Comparison of ENCODE assay signal across 17 mouse cellular contexts in the genomic region with DNA sequence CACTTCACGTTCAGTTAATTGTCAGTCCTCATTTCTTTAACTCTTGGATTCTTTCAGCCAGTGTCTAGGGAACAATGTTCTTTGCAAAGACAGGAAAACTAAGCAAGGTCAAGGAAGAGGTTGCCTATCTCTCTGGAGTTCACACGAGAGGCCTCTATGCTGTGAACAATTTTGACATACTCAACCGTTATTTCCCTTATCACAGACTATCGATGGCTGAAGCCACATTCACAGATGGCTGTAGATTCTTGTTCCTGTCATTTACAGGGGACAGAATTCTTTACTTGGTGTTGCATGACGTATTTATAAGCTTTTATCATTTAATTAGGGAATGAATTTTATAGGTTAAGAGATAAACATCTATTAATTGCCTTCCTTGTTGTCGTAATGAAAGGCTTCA.
"Had no signal": no experiment of that assay in that cellular context is flagged by ENCODE, and none has a peak within 500 bp of the region (broad histone marks: within the 10 kb centered on the region; RNA-seq: fewer than 3 reads in every experiment).

No protein-coding gene starts in this region.

- H3K9me3 ChIP-seq: midbrain, embryonic 13.5 days; midbrain, embryonic 15.5 days; neural tube, embryonic 13.5 days; neural tube, embryonic 15.5 days had no signal

- H3K36me3 ChIP-seq: midbrain, embryonic 15.5 days; neural tube, embryonic 15.5 days had no signal

- H3K9ac ChIP-seq: lung, embryonic 14.5 days; midbrain, embryonic 13.5 days; midbrain, embryonic 15.5 days; neural tube, embryonic 13.5 days; neural tube, embryonic 15.5 days had no signal

- H3K4me2 ChIP-seq: lung, embryonic 14.5 days; midbrain, embryonic 11.5 days; midbrain, embryonic 13.5 days; midbrain, embryonic 15.5 days; neural tube, embryonic 13.5 days; neural tube, embryonic 15.5 days had no signal

- H3K27ac ChIP-seq: midbrain, embryonic 13.5 days; midbrain, embryonic 15.5 days; neural tube, embryonic 13.5 days; neural tube, embryonic 15.5 days had no signal

- ATAC-seq: midbrain, embryonic 13.5 days; midbrain, embryonic 15.5 days had no signal

- DNase-seq: lung, adult 18-20 months; lung, postnatal 10 days; lung, postnatal 4 days; retina, postnatal 1 day; right cerebral cortex, adult 18-20 months; right cerebral cortex, postnatal 25 days; right cerebral cortex, postnatal 4 days; spleen, adult 18-20 months; thymus, adult 18-20 months; thymus, postnatal 25 days; thymus, postnatal 4 days had no signal

- H3K4me3 ChIP-seq: midbrain, embryonic 13.5 days; midbrain, embryonic 15.5 days; neural tube, embryonic 13.5 days; neural tube, embryonic 15.5 days had no signal

- H3K27me3 ChIP-seq: midbrain, embryonic 13.5 days; midbrain, embryonic 15.5 days; neural tube, embryonic 13.5 days; neural tube, embryonic 15.5 days had no signal
